Mouse (Mus musculus) bone marrow, adult 2 months (tissue): Measurements from ENCODE around the gene Gng13. TPM values are rescaled to one million over a fixed set of nuclear protein-coding genes. Genes with fewer than 3 reads are reported as not detected.
"Not testable (repeated sequence)": the region's sequence is repeated elsewhere in the genome, so short reads cannot be mapped to it uniquely, and the experiment has no call there.

Experiments used
- H3K27ac ChIP-seq: fragments of 200-500 bp; 2 replicates; pipeline ENCODE4 v1.5.1; 2012; ENCODE audit warnings: low read depth, mild to moderate bottlenecking, control low read depth, inconsistent platforms, low read length; ENCODE audit not compliant: control insufficient read depth, poor library complexity, insufficient read depth
- H3K4me1 ChIP-seq: fragments of 200-500 bp; 2 replicates; pipeline ENCODE4 v1.6.1; 2011; ENCODE audit warnings: low read length; ENCODE audit not compliant: control insufficient read depth, insufficient read depth
- H3K4me3 ChIP-seq: fragments of 200-500 bp; replicated peaks from 2 replicates; pipeline ENCODE3; 2011; ENCODE audit warnings: mild to moderate bottlenecking, low read depth, low read length, control low read depth; ENCODE audit not compliant: control insufficient read depth
- CTCF ChIP-seq: fragments of 200-500 bp; IDR thresholded peaks from 2 replicates; pipeline ENCODE4 v1.5.1; 2011; ENCODE audit warnings: low read length, control low read depth; ENCODE audit not compliant: control insufficient read depth, insufficient read depth
- POLR2A ChIP-seq: fragments of 200-500 bp; IDR thresholded peaks from 2 replicates; pipeline ENCODE4 v1.6.1; 2011; ENCODE audit warnings: low read depth, mild to moderate bottlenecking, control low read depth, low read length, borderline replicate concordance; ENCODE audit not compliant: control insufficient read depth
- WGBS: fragments of 180-500 bp; shearing (Covaris S2); methylation state at CpG from one replicate; pipeline ENCODE4 v1.1.7; 2018; 5-methylcytosine and 5-hydroxymethylcytosine counted together
- polyA plus RNA-seq: library from polyadenylated mRNA; stranded (reverse); fragments of >200 nt; gene quantifications from 2 replicates; pipeline ENCODE4 v1.2.4, GENCODE M21; 2011; ENCODE audit warnings: low replicate concordance; ENCODE audit not compliant: missing spikeins, insufficient read depth, insufficient read length

Gene Gng13
- polyA plus RNA-seq, 1 experiment: 6.2 TPM

- no peak for TF ChIP-seq POLR2A
- TF ChIP-seq CTCF: no peak
- H3K4me3 ChIP-seq: no peak overlapping the region
- no peaks in the 10 kb centered on the region for H3K4me1 ChIP-seq
- no peak overlapping the region for H3K27ac ChIP-seq
- WGBS: 65% methylated on average over 7 of the region's 7 CpGs
These were observed 21.9 kb downstream of the Gng13 start for GRCm38 (mm10) chr17:25738861-25739260.

DNA sequence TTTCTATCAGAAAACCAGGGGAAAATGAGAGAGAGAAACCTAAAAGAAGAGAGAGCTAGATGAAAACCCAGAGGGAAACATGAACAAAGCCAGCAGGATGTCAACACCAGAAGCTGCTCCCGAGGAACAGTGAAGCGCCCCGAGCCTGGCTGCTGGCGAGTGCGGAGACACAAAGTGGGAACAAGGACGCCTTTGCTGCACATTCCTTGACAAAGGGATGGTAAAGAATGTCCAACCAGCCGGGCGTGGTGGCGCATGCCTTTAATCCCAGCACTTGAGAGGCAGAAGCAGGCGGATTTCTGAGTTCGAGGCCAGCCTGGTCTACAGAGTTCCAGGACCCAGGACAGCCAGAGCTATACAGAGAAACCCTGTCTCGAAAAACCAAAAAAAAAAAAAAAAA, 24.5 kb downstream of the Gng13 start:
- WGBS: 73% methylated on average over 12 of the region's 12 CpGs
- H3K4me3 ChIP-seq, H3K4me1 ChIP-seq, H3K27ac ChIP-seq: not testable (repeated sequence)

DNA sequence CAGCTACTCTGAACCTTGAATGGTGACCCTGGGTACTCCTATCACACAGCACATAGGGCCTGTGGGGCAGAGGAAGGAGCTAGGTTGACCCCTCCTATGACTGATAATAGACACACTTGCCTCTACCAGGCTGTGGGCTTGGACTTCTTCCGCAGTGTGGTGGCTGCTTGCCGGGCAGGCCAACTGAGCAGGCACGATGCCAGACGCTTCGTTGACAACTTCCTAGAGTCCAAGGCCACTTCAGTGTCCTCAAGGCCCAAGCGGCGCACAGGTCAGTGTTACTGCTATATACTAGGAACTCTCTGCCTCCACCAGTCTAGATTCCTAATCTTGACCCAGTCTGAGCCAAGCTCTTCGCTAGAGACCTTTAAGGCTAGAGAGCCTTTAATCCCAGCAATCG, 26.9 kb downstream of the Gng13 start:
- no peak for TF ChIP-seq CTCF
- no peak for TF ChIP-seq POLR2A
- Histone ChIP-seq H3K4me3 (no peak overlapping the region), H3K27ac (no peak overlapping the region), H3K4me1 (no peaks in the 10 kb centered on the region)
- WGBS: 86% methylated on average over 9 of the region's 9 CpGs

DNA sequence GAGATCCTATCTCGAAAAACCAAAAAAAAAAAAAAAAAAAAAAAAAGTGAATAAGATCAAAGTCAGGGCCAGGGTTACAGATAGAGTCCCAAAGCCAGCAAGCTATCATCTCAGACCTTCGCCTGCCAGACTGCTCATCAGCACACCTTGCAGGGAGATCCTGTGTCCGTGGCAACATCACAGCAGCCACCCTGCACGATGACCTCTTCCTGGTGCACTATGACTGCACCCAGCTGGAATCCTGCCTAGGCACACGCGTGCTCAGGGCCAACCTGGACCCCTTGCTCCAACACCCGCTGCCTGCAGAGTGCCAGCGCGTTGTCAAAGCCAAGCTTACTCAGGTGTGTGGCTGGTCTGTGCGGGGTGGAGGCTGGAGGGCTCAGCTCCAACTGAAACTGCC, 27.3 kb downstream of the Gng13 start:
- 70% methylated on average over 10 of the region's 10 CpGs for WGBS

GRCm38 (mm10) chr17:25748238-25748637, 31.3 kb downstream of the Gng13 start:
- Histone ChIP-seq H3K4me3 (no peak overlapping the region), H3K4me1 (no peaks in the 10 kb centered on the region), H3K27ac (no peak overlapping the region)
- 79% methylated on average over 4 of the region's 4 CpGs for WGBS
- no peak for TF ChIP-seq CTCF
- no peak for TF ChIP-seq POLR2A

More for the DNA sequence above, 27.3 kb downstream of the Gng13 start:
- TF ChIP-seq POLR2A: no peak
- no peak for TF ChIP-seq CTCF
- H3K27ac ChIP-seq: no peak overlapping the region
- no peaks in the 10 kb centered on the region for H3K4me1 ChIP-seq
- no peak overlapping the region for H3K4me3 ChIP-seq

DNA sequence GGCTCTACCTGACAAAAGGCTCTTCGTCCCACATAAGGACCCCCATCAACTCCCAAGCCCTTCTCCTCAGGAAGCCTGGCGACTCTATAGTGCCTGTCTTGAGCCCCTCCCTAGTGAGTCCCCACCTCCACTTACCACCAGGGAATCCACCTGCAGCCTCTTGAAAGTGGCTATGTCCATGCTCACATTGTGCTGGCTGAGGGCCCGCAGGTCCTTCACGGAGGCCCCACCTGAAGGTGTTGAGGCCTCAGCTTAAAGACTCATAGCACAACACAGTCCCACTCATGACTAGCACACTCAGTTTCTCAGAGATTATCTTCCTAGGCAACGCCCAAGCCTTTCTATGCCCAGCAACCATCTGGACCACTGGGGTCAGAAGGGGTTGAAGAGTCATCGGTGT, 32.3 kb downstream of the Gng13 start:
- Histone ChIP-seq H3K4me3 (no peak overlapping the region), H3K4me1 (no peaks in the 10 kb centered on the region), H3K27ac (no peak overlapping the region)
- TF ChIP-seq CTCF: no peak
- no peak for TF ChIP-seq POLR2A
- WGBS: 75% methylated on average over 6 of the region's 6 CpGs

- Histone ChIP-seq H3K27ac (no peak overlapping the region), H3K4me1 (no peaks in the 10 kb centered on the region), H3K4me3 (no peak overlapping the region)
- 38% methylated on average over 5 of the region's 5 CpGs for WGBS
- TF ChIP-seq POLR2A: no peak
- no peak for TF ChIP-seq CTCF
These were observed 34.5 kb downstream of the Gng13 start for GRCm38 (mm10) chr17:25751446-25751845.

DNA sequence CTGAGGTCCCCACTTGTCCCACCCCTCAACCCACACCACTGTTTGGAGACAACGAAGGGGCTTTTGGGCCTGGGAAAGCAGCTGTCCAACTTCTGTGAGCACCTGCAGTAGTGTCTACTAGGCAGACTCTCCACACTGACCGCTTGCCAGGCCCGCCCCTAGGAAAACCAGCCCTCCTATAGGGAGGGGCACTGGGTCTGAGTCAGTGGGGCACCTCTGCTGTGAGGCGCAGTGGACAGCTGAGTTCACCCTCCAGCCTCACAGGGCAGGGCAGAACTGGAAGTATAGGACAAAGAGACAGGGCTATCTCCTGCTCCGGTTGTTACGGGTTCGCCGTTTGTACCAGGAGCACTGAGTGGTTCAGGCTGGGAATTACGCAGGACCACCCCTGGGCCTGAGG, 37.3 kb downstream of the Gng13 start, which contains the start of gene Msln:
Gene Msln, minus strand, starts transcription at position 138 of the 400 bp plus-strand sequence.
- Histone ChIP-seq H3K27ac (no peak within 1 kb of the TSS), H3K4me1 (no peaks in the 10 kb centered on the region), H3K4me3 (no peak within 1 kb of the TSS)
- TF ChIP-seq POLR2A (no peak), CTCF (no peak)
- 83% methylated on average over 9 of the region's 9 CpGs for WGBS

DNA sequence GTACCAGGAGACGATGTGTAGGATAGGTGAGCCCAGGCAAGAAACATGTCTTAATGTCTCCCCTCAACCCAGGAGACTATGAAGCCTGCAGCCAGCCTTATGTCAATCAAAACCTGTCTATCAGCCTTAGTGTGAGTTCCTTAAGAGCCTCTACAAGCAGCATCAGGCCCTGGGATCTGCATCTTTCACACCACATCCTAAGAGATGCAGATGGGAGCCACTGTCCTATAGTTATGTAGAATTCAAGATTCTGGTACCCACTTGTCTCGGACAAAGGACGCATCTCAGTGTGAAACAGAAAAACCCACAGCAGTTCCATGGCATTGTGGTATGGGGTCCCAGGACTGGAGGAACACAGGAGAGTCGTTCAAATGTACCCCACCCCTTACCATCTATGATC, 38.1 kb downstream of the Gng13 start:
- 72% methylated on average over 4 of the region's 4 CpGs for WGBS
- H3K27ac ChIP-seq: no peak overlapping the region
- TF ChIP-seq CTCF: no peak
- no peak for TF ChIP-seq POLR2A
- H3K4me1 ChIP-seq: no peaks in the 10 kb centered on the region
- H3K4me3 ChIP-seq: no peak overlapping the region
